Mouse (Mus musculus): ENCODE measurements at regions not wholly inside any gene's neighbourhood (a gene's known extent, or its start where the extent isn't known, plus 50 kb on each side); places are given as distances from the start of the nearest gene placed in this dataset.
"Not testable (repeated sequence)": the region's sequence is repeated elsewhere in the genome, so short reads cannot be mapped to it uniquely, and the experiment has no call there.

DNA sequence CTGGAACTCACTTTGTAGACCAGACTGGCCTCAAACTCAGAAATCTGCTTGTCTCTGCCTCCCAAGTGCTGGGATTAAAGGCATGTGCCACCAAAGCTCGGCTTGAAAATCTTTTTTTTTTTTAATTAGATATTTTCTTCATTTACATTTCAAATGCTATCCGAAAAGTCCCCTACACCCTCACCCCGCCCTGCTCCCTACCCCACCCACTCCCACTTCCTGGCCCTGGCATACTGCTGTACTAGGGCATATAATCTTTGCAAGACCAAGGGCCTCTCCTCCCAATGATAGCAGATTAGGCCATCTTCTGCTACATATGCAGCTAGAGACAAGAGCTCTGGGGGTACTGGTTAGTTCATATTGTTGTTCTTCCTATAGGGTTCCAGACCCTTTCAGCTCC, 276.2 kb upstream of the Stxbp5 start:
- WGBS, result 86% methylated on average over 3 of the region's 3 CpGs
- H3K36me3 ChIP-seq (ENCODE audit: control insufficient read depth, insufficient read depth, low read length); H3K9me3 ChIP-seq (ENCODE audit: control insufficient read depth, low read depth, low read length); H3K4me2 ChIP-seq (replicated peaks; ENCODE audit: low read depth, low read length); H3K4me3 ChIP-seq (ENCODE audit: low read depth, low read length); H3K27me3 ChIP-seq (ENCODE audit: control insufficient read depth, insufficient read depth, low read length); H3K27ac ChIP-seq (ENCODE audit: low read length); ATAC-seq (ENCODE audit: insufficient number of reproducible peaks, insufficient read depth, low FRiP score, low read depth); H3K9ac ChIP-seq (replicated peaks; ENCODE audit: low read depth, low read length); H3K4me1 ChIP-seq (ENCODE audit: control insufficient read depth, insufficient read depth, low read length): not testable (repeated sequence)

Data from stomach, embryonic 14.5 days (tissue).